Mouse (Mus musculus) MEL (cell line): Measurements from ENCODE around the gene Ado.

ENCODE experiments used
- CTCF ChIP-seq, 3 experiments: IDR thresholded peaks in 2 of 3; conservative IDR thresholded peaks in 1 of 3; 2 replicates each; pipeline ENCODE4 v1.5.1; 2011 to 2012; ENCODE audit warnings: low read length in 3 of 3, low read depth in 2 of 3, mild to moderate bottlenecking in 2 of 3, improper control_type of control experiment in 1 of 3, inconsistent platforms in 1 of 3, mixed read lengths in 1 of 3, moderate library complexity in 1 of 3; ENCODE audit not compliant: control insufficient read depth in 1 of 3, insufficient read depth in 1 of 3, poor library complexity in 1 of 3, severe bottlenecking in 1 of 3
- ELF1 ChIP-seq: IDR thresholded peaks from 2 replicates; pipeline ENCODE4 v1.6.1; 2014; ENCODE audit warnings: low read depth, mild to moderate bottlenecking, inconsistent platforms, low read length, improper control_type of control experiment, moderate library complexity
- EP300 ChIP-seq, 2 experiments: IDR thresholded peaks; 2 replicates each; pipeline ENCODE4 v1.6.1; 2011; ENCODE audit warnings: improper control_type of control experiment in 2 of 2, low read length in 2 of 2, low read depth in 1 of 2, mild to moderate bottlenecking in 1 of 2
- POLR2A ChIP-seq, 2 experiments: IDR thresholded peaks; 2 replicates each; pipeline ENCODE4 v1.6.1; 2011 to 2012; ENCODE audit warnings: low read length in 2 of 2, mild to moderate bottlenecking in 2 of 2, control low read depth in 1 of 2, improper control_type of control experiment in 1 of 2, low read depth in 1 of 2, moderate library complexity in 1 of 2; ENCODE audit not compliant: control insufficient read depth in 1 of 2, insufficient read depth in 1 of 2, poor library complexity in 1 of 2
- TCF12 ChIP-seq: IDR thresholded peaks from 2 replicates; pipeline ENCODE4 v1.6.1; 2014; ENCODE audit warnings: low read depth, mild to moderate bottlenecking, inconsistent platforms, low read length, improper control_type of control experiment, moderate library complexity

- TF ChIP-seq EP300 (IDR thresholded peaks at IDR 0.05; ENCODE audit: low read depth in 1 of 2, low read length in 2 of 2): no peak
- TF ChIP-seq ELF1: no peak
- TF ChIP-seq POLR2A (IDR thresholded peaks at IDR 0.05; ENCODE audit: control insufficient read depth in 1 of 2, insufficient read depth in 1 of 2, low read depth in 1 of 2, low read length in 2 of 2, poor library complexity in 1 of 2): no peak
- no peak for TF ChIP-seq TCF12
- no peak for TF ChIP-seq CTCF (IDR thresholded peaks at IDR 0.05 in 2 of 3, conservative IDR thresholded peaks at IDR 0.05 in 1 of 3; ENCODE audit: control insufficient read depth in 1 of 3, insufficient read depth in 1 of 3, low read depth in 2 of 3, low read length in 3 of 3, poor library complexity in 1 of 3, severe bottlenecking in 1 of 3)
Observed at GRCm38 (mm10) chr10:67547850-67548260, 900 bp downstream of the Ado start.
